Mouse (Mus musculus): Measurements from ENCODE around the gene Vav3. TPM values are rescaled to one million over a fixed set of nuclear protein-coding genes. Genes with fewer than 3 reads are reported as not detected.

The Vav3 gene
- polyA plus RNA-seq, 1 experiment: 4.3 TPM

DNA sequence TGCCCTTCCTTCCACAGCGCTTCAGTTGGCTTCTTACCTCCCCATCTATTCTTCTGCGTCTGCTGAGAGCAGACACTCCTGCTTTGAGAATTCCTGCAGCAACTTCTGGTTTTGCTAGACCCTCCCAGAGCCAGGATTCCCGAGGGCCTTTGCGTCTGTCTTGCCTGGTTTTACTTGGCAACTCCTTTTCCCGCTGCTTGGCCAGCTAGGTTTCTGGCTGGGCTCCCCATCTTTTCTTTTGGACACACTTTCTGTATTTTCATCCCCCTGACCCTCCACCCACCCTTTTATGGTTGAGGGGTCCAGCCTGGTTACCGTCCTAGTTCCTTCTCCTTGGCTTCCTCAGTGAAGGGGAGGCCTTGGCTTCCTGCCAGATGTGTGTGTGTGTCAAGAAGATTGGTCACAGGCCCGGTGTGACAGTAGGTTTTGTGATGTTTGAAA, 26.0 kb downstream of the Vav3 start:
- TF ChIP-seq CTCF (IDR thresholded peaks at IDR 0.05; ENCODE audit: control insufficient read depth, insufficient read depth, insufficient replicate concordance, low read depth, low read length) (no peak), POLR2A (IDR thresholded peaks at IDR 0.05; ENCODE audit: control insufficient read depth, low read depth, low read length) (no peak)
- no peaks in the 10 kb centered on the region for H3K36me3 ChIP-seq (ENCODE audit: control insufficient read depth, insufficient read depth, low read length)
- no peaks in the 10 kb centered on the region for H3K4me1 ChIP-seq (ENCODE audit: control insufficient read depth, insufficient read depth, low read length)
- H3K4me3 ChIP-seq (ENCODE audit: control insufficient read depth, low read depth, low read length): no peak overlapping the region
- H3K27me3 ChIP-seq (ENCODE audit: control insufficient read depth, insufficient read depth, low read length): no peaks in the 10 kb centered on the region
- H3K27ac ChIP-seq (ENCODE audit: control insufficient read depth, insufficient read depth, low read depth, low read length): no peak overlapping the region

DNA sequence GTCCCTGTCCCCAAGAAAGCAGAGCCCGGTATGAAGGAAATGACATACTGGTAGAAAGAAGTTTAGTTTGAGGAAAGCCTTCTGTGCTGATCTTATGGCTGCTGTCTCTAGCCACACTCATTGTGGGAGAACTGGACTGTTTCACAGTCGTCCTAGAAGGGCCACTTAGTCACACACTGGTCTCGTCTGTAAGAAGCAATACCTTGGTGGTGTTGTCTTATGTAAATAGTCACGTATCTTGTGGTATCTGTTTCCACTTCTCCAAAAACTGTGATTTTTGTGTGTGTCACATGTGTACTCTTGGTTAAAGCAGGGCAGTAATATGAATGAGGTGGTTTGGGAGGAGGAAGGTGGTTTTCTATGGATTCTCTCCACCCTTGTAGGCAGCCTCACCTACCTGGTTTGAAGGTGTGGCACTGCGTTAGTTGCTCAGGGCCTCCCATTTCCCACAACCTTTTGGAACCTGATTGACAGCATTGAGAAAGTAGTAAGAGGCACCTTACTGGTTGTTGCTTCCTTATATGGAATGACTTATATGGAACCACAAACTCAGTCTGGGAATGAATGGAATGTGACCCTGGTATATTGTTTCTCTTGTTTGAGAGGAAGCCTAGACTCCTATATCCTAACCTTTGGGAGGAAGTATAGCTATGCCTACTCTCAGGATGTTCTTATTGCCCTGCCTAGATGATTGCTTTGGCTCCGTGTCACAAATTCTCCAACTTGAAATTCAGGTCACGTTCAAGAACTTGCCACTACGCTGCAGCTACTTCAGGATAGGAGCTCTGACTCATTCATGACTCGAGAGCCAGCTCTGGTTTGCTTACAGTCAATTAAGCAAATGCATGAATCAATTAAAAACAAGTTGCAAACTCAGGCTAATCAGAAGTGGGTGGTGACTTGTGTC, 28.2 kb downstream of the Vav3 start:
- Histone ChIP-seq H3K36me3 (ENCODE audit: control insufficient read depth, insufficient read depth, low read length) (no peaks in the 10 kb centered on the region), H3K4me3 (ENCODE audit: control insufficient read depth, low read depth, low read length) (no peak overlapping the region), H3K27ac (ENCODE audit: control insufficient read depth, insufficient read depth, low read depth, low read length) (no peak overlapping the region), H3K27me3 (ENCODE audit: control insufficient read depth, insufficient read depth, low read length) (no peaks in the 10 kb centered on the region), H3K4me1 (ENCODE audit: control insufficient read depth, insufficient read depth, low read length) (no peaks in the 10 kb centered on the region)
- TF ChIP-seq CTCF (IDR thresholded peaks at IDR 0.05; ENCODE audit: control insufficient read depth, insufficient read depth, insufficient replicate concordance, low read depth, low read length) (no peak), POLR2A (IDR thresholded peaks at IDR 0.05; ENCODE audit: control insufficient read depth, low read depth, low read length) (no peak)

DNA sequence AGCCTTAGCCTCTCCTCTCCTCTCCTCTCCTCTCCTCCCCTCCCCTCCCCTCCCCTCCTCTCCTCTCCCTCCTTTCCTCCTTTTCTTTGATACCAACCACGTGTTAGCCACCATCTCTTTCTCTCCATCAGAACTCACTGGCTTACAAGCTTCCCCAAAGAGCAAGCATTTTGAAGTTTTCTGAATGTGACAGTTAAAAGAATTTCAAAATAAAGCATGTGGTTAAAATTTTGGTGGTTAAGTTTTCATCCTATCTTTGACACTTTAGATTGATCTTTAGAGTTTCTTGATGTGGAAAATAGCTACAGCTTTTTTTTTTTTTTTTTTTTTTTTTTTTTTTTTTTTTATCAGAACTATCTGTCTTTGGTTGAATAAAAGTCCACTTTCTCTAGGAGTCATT, 31.1 kb downstream of the Vav3 start:
- TF ChIP-seq CTCF (IDR thresholded peaks at IDR 0.05; ENCODE audit: control insufficient read depth, insufficient read depth, insufficient replicate concordance, low read depth, low read length) (no peak), POLR2A (IDR thresholded peaks at IDR 0.05; ENCODE audit: control insufficient read depth, low read depth, low read length) (no peak)
- H3K4me3 ChIP-seq (ENCODE audit: control insufficient read depth, low read depth, low read length): no peak overlapping the region

DNA sequence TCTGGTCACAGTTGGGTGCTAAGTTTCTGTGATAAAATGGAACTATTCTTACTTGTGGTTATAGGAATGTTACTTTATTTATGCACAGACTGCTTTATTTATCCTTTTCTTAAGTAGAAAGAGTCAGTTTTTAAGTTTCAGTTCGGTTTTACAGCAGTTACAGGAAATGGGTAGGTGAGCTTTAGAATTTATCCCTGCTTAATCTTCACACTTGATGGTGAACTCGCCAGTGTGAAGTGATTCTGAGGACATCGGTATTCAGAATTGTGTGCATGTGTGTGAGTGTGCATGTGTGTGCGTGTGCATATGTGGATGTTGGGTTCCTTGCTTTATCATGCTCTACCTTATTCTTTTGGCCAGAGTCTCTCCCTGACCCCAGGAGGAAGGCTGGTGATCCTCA, 32.2 kb downstream of the Vav3 start:
- TF ChIP-seq CTCF (IDR thresholded peaks at IDR 0.05; ENCODE audit: control insufficient read depth, insufficient read depth, insufficient replicate concordance, low read depth, low read length) (no peak), POLR2A (IDR thresholded peaks at IDR 0.05; ENCODE audit: control insufficient read depth, low read depth, low read length) (no peak)
- no peak overlapping the region for H3K27ac ChIP-seq (ENCODE audit: control insufficient read depth, insufficient read depth, low read depth, low read length)
- no peaks in the 10 kb centered on the region for H3K36me3 ChIP-seq (ENCODE audit: control insufficient read depth, insufficient read depth, low read length)
- no peaks in the 10 kb centered on the region for H3K4me1 ChIP-seq (ENCODE audit: control insufficient read depth, insufficient read depth, low read length)
- H3K27me3 ChIP-seq (ENCODE audit: control insufficient read depth, insufficient read depth, low read length): no peaks in the 10 kb centered on the region
- H3K4me3 ChIP-seq (ENCODE audit: control insufficient read depth, low read depth, low read length): no peak overlapping the region

More for the DNA sequence above, 31.1 kb downstream of the Vav3 start:
- Histone ChIP-seq H3K27ac (ENCODE audit: control insufficient read depth, insufficient read depth, low read depth, low read length) (no peak overlapping the region), H3K27me3 (ENCODE audit: control insufficient read depth, insufficient read depth, low read length) (no peaks in the 10 kb centered on the region), H3K4me1 (ENCODE audit: control insufficient read depth, insufficient read depth, low read length) (no peaks in the 10 kb centered on the region), H3K36me3 (ENCODE audit: control insufficient read depth, insufficient read depth, low read length) (no peaks in the 10 kb centered on the region)

DNA sequence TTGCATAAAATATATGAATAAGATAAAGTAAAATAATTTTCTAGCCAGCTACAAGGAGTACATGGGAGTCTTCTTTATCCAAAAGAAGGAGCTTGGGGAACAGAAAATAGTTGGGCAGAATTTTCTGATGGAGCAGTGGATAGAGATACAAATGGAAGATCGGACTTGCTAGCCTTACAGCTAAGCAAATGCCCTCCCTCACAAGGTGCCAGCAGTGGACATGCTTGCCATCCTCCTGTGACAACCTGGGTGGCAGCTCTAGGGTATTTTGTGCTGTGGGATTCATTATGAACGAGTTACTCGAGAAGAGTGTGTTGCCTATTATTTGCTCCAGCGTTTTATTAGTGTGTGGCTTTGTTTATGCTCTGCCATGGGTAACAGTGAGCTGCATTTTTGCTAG, 37.8 kb downstream of the Vav3 start:
- H3K27me3 ChIP-seq (ENCODE audit: control insufficient read depth, insufficient read depth, low read length): no peaks in the 10 kb centered on the region
- H3K27ac ChIP-seq (ENCODE audit: control insufficient read depth, insufficient read depth, low read depth, low read length): no peak overlapping the region
- no peaks in the 10 kb centered on the region for H3K4me1 ChIP-seq (ENCODE audit: control insufficient read depth, insufficient read depth, low read length)
- no peak for TF ChIP-seq POLR2A (IDR thresholded peaks at IDR 0.05; ENCODE audit: control insufficient read depth, low read depth, low read length)
- no peaks in the 10 kb centered on the region for H3K36me3 ChIP-seq (ENCODE audit: control insufficient read depth, insufficient read depth, low read length)
- H3K4me3 ChIP-seq (ENCODE audit: control insufficient read depth, low read depth, low read length): no peak overlapping the region

DNA sequence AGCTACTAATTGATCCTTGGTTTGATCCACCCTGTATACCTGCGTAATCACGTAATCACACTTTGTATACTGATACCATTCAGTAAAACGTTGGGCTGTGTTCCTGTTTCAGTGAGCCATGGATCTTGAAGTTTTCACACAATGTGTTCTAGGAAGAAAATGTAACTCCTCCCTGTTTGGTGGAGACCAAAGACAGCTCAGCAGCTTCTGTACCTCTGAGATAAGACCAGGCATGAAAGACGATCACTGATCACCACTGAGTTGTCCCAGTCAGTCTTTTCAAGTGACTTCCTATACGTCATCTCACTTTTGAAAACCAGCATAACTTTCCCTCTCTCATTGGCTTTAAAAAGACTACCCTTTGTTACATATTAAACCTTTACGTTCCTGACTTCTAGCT, 38.2 kb downstream of the Vav3 start:
- Histone ChIP-seq H3K4me3 (ENCODE audit: control insufficient read depth, low read depth, low read length) (no peak overlapping the region), H3K27me3 (ENCODE audit: control insufficient read depth, insufficient read depth, low read length) (no peaks in the 10 kb centered on the region), H3K4me1 (ENCODE audit: control insufficient read depth, insufficient read depth, low read length) (no peaks in the 10 kb centered on the region), H3K36me3 (ENCODE audit: control insufficient read depth, insufficient read depth, low read length) (no peaks in the 10 kb centered on the region), H3K27ac (ENCODE audit: control insufficient read depth, insufficient read depth, low read depth, low read length) (no peak overlapping the region)
- TF ChIP-seq POLR2A (IDR thresholded peaks at IDR 0.05; ENCODE audit: control insufficient read depth, low read depth, low read length) (no peak), CTCF (IDR thresholded peaks at IDR 0.05; ENCODE audit: control insufficient read depth, insufficient read depth, insufficient replicate concordance, low read depth, low read length) (no peak)

DNA sequence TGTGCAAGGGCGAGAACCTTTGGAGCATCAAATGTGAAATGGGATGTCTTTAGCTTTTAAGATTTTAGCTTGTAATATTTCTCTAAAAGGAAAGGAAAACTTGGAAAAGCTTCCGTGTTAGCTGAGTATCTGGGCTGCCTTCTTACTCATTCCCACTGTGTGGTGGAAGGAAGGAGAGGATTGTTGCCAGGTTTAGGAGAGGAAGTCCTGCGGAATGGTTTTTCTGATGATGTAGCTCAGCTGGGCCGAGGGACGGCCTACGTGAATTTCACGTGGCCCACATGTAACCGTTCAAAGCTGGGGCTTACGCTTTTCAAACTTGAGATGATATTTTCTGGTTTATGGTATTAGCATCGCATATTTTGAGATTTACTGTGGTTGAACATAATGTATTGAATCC, 48.3 kb downstream of the Vav3 start:
- no peaks in the 10 kb centered on the region for H3K27me3 ChIP-seq (ENCODE audit: control insufficient read depth, insufficient read depth, low read length)
- TF ChIP-seq CTCF (IDR thresholded peaks at IDR 0.05; ENCODE audit: control insufficient read depth, insufficient read depth, insufficient replicate concordance, low read depth, low read length) (no peak), POLR2A (IDR thresholded peaks at IDR 0.05; ENCODE audit: control insufficient read depth, low read depth, low read length) (no peak)
- no peak overlapping the region for H3K4me3 ChIP-seq (ENCODE audit: control insufficient read depth, low read depth, low read length)
- H3K4me1 ChIP-seq (ENCODE audit: control insufficient read depth, insufficient read depth, low read length): no peaks in the 10 kb centered on the region
- H3K36me3 ChIP-seq (ENCODE audit: control insufficient read depth, insufficient read depth, low read length): no peaks in the 10 kb centered on the region
- no peak overlapping the region for H3K27ac ChIP-seq (ENCODE audit: control insufficient read depth, insufficient read depth, low read depth, low read length)

All from testis, adult 2 months (tissue).